Mouse (Mus musculus) CH12.LX (cell line): ENCODE data around the gene Ikbip.
A peak's percentile ranks its signal among the peaks of the same experiment; 100 is the strongest.

Experiments used
- CHD2 ChIP-seq: IDR thresholded peaks from 2 replicates; pipeline ENCODE4 v1.6.1; 2011; ENCODE audit warnings: low read length, improper control_type of control experiment
- CTCF ChIP-seq, 2 experiments: IDR thresholded peaks in 1 of 2; conservative IDR thresholded peaks in 1 of 2; 2 replicates each; pipeline ENCODE4 v1.5.1; 2011 to 2012; ENCODE audit warnings: low read depth in 2 of 2, low read length in 2 of 2, improper control_type of control experiment in 1 of 2, inconsistent platforms in 1 of 2, mild to moderate bottlenecking in 1 of 2, moderate library complexity in 1 of 2
- EP300 ChIP-seq: IDR thresholded peaks from 2 replicates; pipeline ENCODE4 v1.6.1; 2011; ENCODE audit warnings: low read length, improper control_type of control experiment
- ETS1 ChIP-seq: conservative IDR thresholded peaks from 2 replicates; pipeline ENCODE4 v1.6.1; 2012; ENCODE audit warnings: low read depth, mild to moderate bottlenecking, inconsistent platforms, low read length, improper control_type of control experiment, moderate library complexity
- HCFC1 ChIP-seq: IDR thresholded peaks from 2 replicates; pipeline ENCODE4 v1.6.1; 2012; ENCODE audit warnings: low read depth, mild to moderate bottlenecking, inconsistent platforms, low read length, improper control_type of control experiment
- MAX ChIP-seq: IDR thresholded peaks from 2 replicates; pipeline ENCODE4 v1.6.1; 2011; ENCODE audit warnings: low read length, improper control_type of control experiment
- MEF2A ChIP-seq: IDR thresholded peaks from 2 replicates; pipeline ENCODE4 v1.6.1; 2014; ENCODE audit warnings: low read depth, mild to moderate bottlenecking, inconsistent platforms, low read length, improper control_type of control experiment, borderline replicate concordance
- POLR2A ChIP-seq: IDR thresholded peaks from 2 replicates; pipeline ENCODE4 v1.6.1; 2011; ENCODE audit warnings: low read depth, mild to moderate bottlenecking, improper control_type of control experiment, low read length
- RAD21 ChIP-seq: IDR thresholded peaks from 2 replicates; pipeline ENCODE4 v1.6.1; 2011; ENCODE audit warnings: low read depth, mild to moderate bottlenecking, low read length, improper control_type of control experiment, moderate library complexity
- SIN3A ChIP-seq: IDR thresholded peaks from 2 replicates; pipeline ENCODE4 v1.6.1; 2012; ENCODE audit warnings: low read length, improper control_type of control experiment, inconsistent platforms
- ZC3H11A ChIP-seq: IDR thresholded peaks from 2 replicates; pipeline ENCODE4 v1.6.1; 2012; ENCODE audit warnings: low read depth, mild to moderate bottlenecking, inconsistent platforms, low read length, improper control_type of control experiment
- ZMIZ1 ChIP-seq: IDR thresholded peaks from 2 replicates; pipeline ENCODE4 v1.6.1; 2012; ENCODE audit warnings: low read depth, mild to moderate bottlenecking, inconsistent platforms, low read length, improper control_type of control experiment

GRCm38 (mm10) chr10:91033942-91034341 lies 48.8 kb upstream of the Ikbip start:
- TF ChIP-seq ZMIZ1 (no peak), ETS1 (no peak), CTCF (conservative IDR thresholded peaks at IDR 0.05 in 1 of 2, IDR thresholded peaks at IDR 0.05 in 1 of 2; ENCODE audit: low read depth in 2 of 2, low read length in 2 of 2) (peak; percentile 86 to 89), POLR2A (no peak), CHD2 (no peak), RAD21 (peak; percentile 76), HCFC1 (no peak), SIN3A (no peak), MEF2A (no peak), EP300 (no peak), MAX (0 out of 2 replicates have a peak, but pooled peaks have one; percentile 9), ZC3H11A (peak; percentile 46)
